Mouse (Mus musculus) hindbrain, embryonic 13.5 days (tissue): ENCODE measurements at regions not wholly inside any gene's neighbourhood (a gene's known extent, or its start where the extent isn't known, plus 50 kb on each side); places are given as distances from the start of the nearest gene placed in this dataset.

Source experiments
- ATAC-seq: fragments of 200-750 bp; cut with Nextera tagmentation; 2 replicates; pipeline ENCODE4 v1.8.0; 2017; ENCODE audit warnings: moderate TSS enrichment; ENCODE audit not compliant: low FRiP score
- H3K27ac ChIP-seq: fragments of 300-500 bp; sonication (generic); 2 replicates; pipeline ENCODE4 v1.5.1; 2015; ENCODE audit warnings: inconsistent platforms, mild to moderate bottlenecking, moderate library complexity
- H3K27me3 ChIP-seq: fragments of 300-500 bp; sonication (generic); 2 replicates; pipeline ENCODE4 v1.6.1; 2015; ENCODE audit warnings: mild to moderate bottlenecking, inconsistent platforms
- H3K36me3 ChIP-seq: fragments of 300-500 bp; sonication (generic); 2 replicates; pipeline ENCODE4 v1.6.1; 2015; ENCODE audit warnings: mild to moderate bottlenecking, inconsistent platforms
- H3K4me1 ChIP-seq: fragments of 300-500 bp; sonication (generic); replicated peaks from 2 replicates; pipeline ENCODE4 v1.6.1; 2015; ENCODE audit warnings: inconsistent platforms
- H3K4me2 ChIP-seq: fragments of 300-500 bp; sonication (generic); 2 replicates; pipeline ENCODE4 v1.6.1; 2015; ENCODE audit warnings: inconsistent platforms, mild to moderate bottlenecking, moderate library complexity
- H3K4me3 ChIP-seq: fragments of 300-500 bp; sonication (generic); 2 replicates; pipeline ENCODE4 v1.5.1; 2015; ENCODE audit warnings: mild to moderate bottlenecking, inconsistent platforms
- H3K9ac ChIP-seq: fragments of 300-500 bp; sonication (generic); 2 replicates; pipeline ENCODE4 v1.6.1; 2015; ENCODE audit warnings: mild to moderate bottlenecking, inconsistent platforms
- H3K9me3 ChIP-seq: fragments of 300-500 bp; sonication (generic); 2 replicates; pipeline ENCODE4 v1.6.1; 2016; ENCODE audit warnings: inconsistent platforms
- WGBS: fragments of 180-500 bp; shearing (Covaris S2); methylation state at CpG from one replicate; pipeline ENCODE4 v1.1.7; 2015; 5-methylcytosine and 5-hydroxymethylcytosine counted together

- Histone ChIP-seq H3K4me2 (no peak overlapping the region), H3K4me1 (peaks cover 15% of the 10 kb centered on the region), H3K27ac (no peak overlapping the region), H3K36me3 (no peaks in the 10 kb centered on the region), H3K27me3 (no peaks in the 10 kb centered on the region), H3K9me3 (no peaks in the 10 kb centered on the region), H3K9ac (no peak overlapping the region), H3K4me3 (no peak overlapping the region)
- 33% methylated on average over 6 of the region's 6 CpGs for WGBS
- no peak for ATAC-seq
Observed at GRCm38 (mm10) chr1:35388181-35388580, 538.4 kb downstream of the Plekhb2 start.

- Histone ChIP-seq H3K27ac (no peak overlapping the region), H3K4me3 (no peak overlapping the region), H3K4me1 (peaks cover 20% of the 10 kb centered on the region), H3K36me3 (no peaks in the 10 kb centered on the region), H3K9me3 (no peaks in the 10 kb centered on the region), H3K9ac (no peak overlapping the region), H3K4me2 (no peak overlapping the region), H3K27me3 (no peaks in the 10 kb centered on the region)
- WGBS: 80% methylated on average over 4 of the region's 4 CpGs
- ATAC-seq: no peak
Observed at GRCm38 (mm10) chr1:35390371-35390770, 540.6 kb downstream of the Plekhb2 start.

- no peak overlapping the region for H3K27ac ChIP-seq
Observed at GRCm38 (mm10) chr1:35390858-35391586, 541.2 kb downstream of the Plekhb2 start.

GRCm38 (mm10) chr1:35393550-35394118, 543.9 kb downstream of the Plekhb2 start:
- H3K27me3 ChIP-seq: no peaks in the 10 kb centered on the region
- no peak overlapping the region for H3K4me2 ChIP-seq
- no peaks in the 10 kb centered on the region for H3K36me3 ChIP-seq
- H3K4me3 ChIP-seq: no peak overlapping the region
- H3K27ac ChIP-seq: no peak overlapping the region
- 45% methylated on average over 6 of the region's 6 CpGs for WGBS
- ATAC-seq: no peak
- peaks cover 17% of the 10 kb centered on the region for H3K4me1 ChIP-seq
- H3K9me3 ChIP-seq: no peaks in the 10 kb centered on the region
- no peak overlapping the region for H3K9ac ChIP-seq

More at GRCm38 (mm10) chr1:35390858-35391586, 541.2 kb downstream of the Plekhb2 start:
- Histone ChIP-seq H3K4me1 (peaks cover 17% of the 10 kb centered on the region), H3K9me3 (no peaks in the 10 kb centered on the region), H3K27me3 (no peaks in the 10 kb centered on the region), H3K36me3 (no peaks in the 10 kb centered on the region), H3K4me2 (no peak overlapping the region), H3K9ac (no peak overlapping the region), H3K4me3 (no peak overlapping the region)
- 69% methylated on average over 7 of the region's 7 CpGs for WGBS
- ATAC-seq: peak; percentile 19; the same call in 1 of the 2 replicates

GRCm38 (mm10) chr1:35400674-35401359, 551.0 kb downstream of the Plekhb2 start:
- Histone ChIP-seq H3K36me3 (no peaks in the 10 kb centered on the region), H3K9ac (no peak overlapping the region), H3K4me3 (no peak overlapping the region), H3K27me3 (no peaks in the 10 kb centered on the region), H3K4me1 (peaks cover 16% of the 10 kb centered on the region), H3K9me3 (no peaks in the 10 kb centered on the region), H3K4me2 (no peak overlapping the region), H3K27ac (no peak overlapping the region)
- 69% methylated on average over 11 of the region's 11 CpGs for WGBS
- ATAC-seq: peak; percentile 49; the same call in 1 of the 2 replicates

GRCm38 (mm10) chr1:35402995-35403394, 553.2 kb downstream of the Plekhb2 start:
- H3K9ac ChIP-seq: no peak overlapping the region
- H3K27ac ChIP-seq: no peak overlapping the region
- no peaks in the 10 kb centered on the region for H3K27me3 ChIP-seq
- H3K4me2 ChIP-seq: no peak overlapping the region
- H3K4me3 ChIP-seq: no peak overlapping the region
- peaks cover 16% of the 10 kb centered on the region for H3K4me1 ChIP-seq
- WGBS: 77% methylated on average over 4 of the region's 4 CpGs
- ATAC-seq: no peak
- no peaks in the 10 kb centered on the region for H3K9me3 ChIP-seq
- no peaks in the 10 kb centered on the region for H3K36me3 ChIP-seq

DNA sequence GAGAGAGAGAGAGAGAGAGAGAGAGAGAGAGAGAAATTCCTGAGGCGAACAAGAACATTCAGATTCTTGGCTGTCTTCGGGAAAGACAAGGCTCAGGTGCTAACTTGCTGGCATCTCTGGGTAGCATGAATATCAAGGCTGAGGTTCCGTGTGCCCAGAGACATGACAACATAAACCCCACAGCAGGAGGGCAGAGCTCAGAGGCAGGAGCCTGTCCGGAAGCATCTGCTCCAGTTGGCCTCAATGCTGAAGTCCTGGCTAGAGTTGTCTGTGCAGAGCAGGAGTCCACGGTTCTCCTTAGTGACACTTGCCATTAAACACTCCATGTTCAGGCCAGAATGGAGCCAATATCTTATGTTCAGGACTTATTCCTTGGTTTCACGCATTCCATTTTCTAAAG, 555.6 kb downstream of the Plekhb2 start:
- 71% methylated on average over 6 of the region's 6 CpGs for WGBS
- Histone ChIP-seq H3K9me3 (no peaks in the 10 kb centered on the region), H3K36me3 (no peaks in the 10 kb centered on the region), H3K27ac (no peak overlapping the region), H3K9ac (no peak overlapping the region), H3K4me1 (peaks cover 15% of the 10 kb centered on the region), H3K27me3 (no peaks in the 10 kb centered on the region), H3K4me3 (no peak overlapping the region), H3K4me2 (no peak overlapping the region)
- no peak for ATAC-seq

DNA sequence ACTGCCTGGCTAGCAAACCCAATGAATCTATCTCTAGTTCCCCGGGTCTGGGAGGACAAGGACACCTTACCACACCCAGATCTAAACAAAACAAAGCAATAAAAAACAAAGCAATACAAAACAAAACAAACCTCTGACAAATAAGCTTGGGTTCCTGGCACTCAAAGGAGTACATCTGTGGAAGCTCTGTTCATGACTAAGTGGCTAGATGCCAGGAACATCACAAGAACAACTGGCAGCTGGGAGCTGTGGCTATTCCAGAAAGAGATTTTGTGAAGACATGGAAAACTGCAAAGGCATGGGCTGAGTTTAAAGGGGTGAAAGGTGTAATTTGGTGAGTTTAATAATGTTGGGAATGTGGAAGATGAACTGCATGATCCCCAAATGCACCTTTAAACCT, 565.9 kb downstream of the Plekhb2 start:
- no peak overlapping the region for H3K9ac ChIP-seq
- ATAC-seq: no peak
- peaks cover 11% of the 10 kb centered on the region; the same call in 1 of the 2 replicates for H3K4me1 ChIP-seq
- H3K9me3 ChIP-seq: no peaks in the 10 kb centered on the region
- H3K36me3 ChIP-seq: no peaks in the 10 kb centered on the region
- H3K27me3 ChIP-seq: no peaks in the 10 kb centered on the region
- no peak overlapping the region for H3K4me3 ChIP-seq
- 71% methylated on average over 1 of the region's 1 CpGs for WGBS
- no peak overlapping the region for H3K27ac ChIP-seq
- H3K4me2 ChIP-seq: no peak overlapping the region

GRCm38 (mm10) chr1:35428126-35428840, 578.5 kb downstream of the Plekhb2 start:
- no peaks in the 10 kb centered on the region for H3K4me1 ChIP-seq
- H3K9me3 ChIP-seq: peaks cover 5% of the 10 kb centered on the region
- no peak overlapping the region for H3K4me2 ChIP-seq
- no peaks in the 10 kb centered on the region for H3K36me3 ChIP-seq
- no peak for ATAC-seq
- H3K27ac ChIP-seq: no peak overlapping the region
- 86% methylated on average over 8 of the region's 8 CpGs for WGBS
- no peak overlapping the region for H3K9ac ChIP-seq
- H3K27me3 ChIP-seq: no peaks in the 10 kb centered on the region
- H3K4me3 ChIP-seq: no peak overlapping the region

- WGBS: 66% methylated on average over 1 of the region's 1 CpGs
- Histone ChIP-seq H3K27ac (no peak overlapping the region), H3K36me3 (no peaks in the 10 kb centered on the region)
Observed at GRCm38 (mm10) chr1:35429471-35429870, 579.7 kb downstream of the Plekhb2 start.

GRCm38 (mm10) chr1:35435721-35436120, 585.9 kb downstream of the Plekhb2 start:
- H3K27me3 ChIP-seq: no peaks in the 10 kb centered on the region
- no peak for ATAC-seq

More at GRCm38 (mm10) chr1:35429471-35429870, 579.7 kb downstream of the Plekhb2 start:
- Histone ChIP-seq H3K9me3 (peaks cover 5% of the 10 kb centered on the region), H3K4me3 (no peak overlapping the region), H3K9ac (no peak overlapping the region), H3K4me1 (no peaks in the 10 kb centered on the region), H3K27me3 (no peaks in the 10 kb centered on the region), H3K4me2 (no peak overlapping the region)
- no peak for ATAC-seq

DNA sequence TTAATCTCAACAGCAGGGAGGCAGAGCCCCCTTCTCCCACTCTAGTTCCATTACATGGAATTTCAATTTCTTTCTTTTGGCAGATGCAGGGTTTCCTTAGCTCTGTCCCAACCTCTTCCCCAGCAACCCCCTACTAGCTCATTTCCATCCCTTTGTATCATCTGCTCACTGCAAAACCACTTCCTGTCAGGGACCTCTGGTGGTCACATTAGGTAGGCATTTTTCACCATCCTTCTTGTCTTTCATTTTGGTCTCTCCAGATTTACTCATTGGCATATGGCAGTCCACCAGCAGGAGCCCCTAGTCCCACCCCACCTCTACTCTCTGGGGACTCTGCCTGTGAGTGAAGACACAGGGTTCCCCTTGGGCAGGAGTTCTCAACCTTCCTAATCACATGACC, 597.6 kb downstream of the Plekhb2 start:
- no peaks in the 10 kb centered on the region for H3K4me1 ChIP-seq
- no peaks in the 10 kb centered on the region for H3K36me3 ChIP-seq
- no peaks in the 10 kb centered on the region for H3K27me3 ChIP-seq
- H3K27ac ChIP-seq: no peak overlapping the region
- ATAC-seq: no peak
- H3K9me3 ChIP-seq: peaks cover 6% of the 10 kb centered on the region; the same call in 1 of the 2 replicates
- no peak overlapping the region for H3K4me2 ChIP-seq
- H3K9ac ChIP-seq: no peak overlapping the region
- H3K4me3 ChIP-seq: no peak overlapping the region

More at GRCm38 (mm10) chr1:35435721-35436120, 585.9 kb downstream of the Plekhb2 start:
- 64% methylated on average over 3 of the region's 3 CpGs for WGBS
- peaks cover 5% of the 10 kb centered on the region for H3K9me3 ChIP-seq
- H3K4me3 ChIP-seq: no peak overlapping the region
- no peak overlapping the region for H3K4me2 ChIP-seq
- H3K27ac ChIP-seq: no peak overlapping the region
- no peaks in the 10 kb centered on the region for H3K4me1 ChIP-seq
- no peaks in the 10 kb centered on the region for H3K36me3 ChIP-seq
- H3K9ac ChIP-seq: no peak overlapping the region
